Mouse (Mus musculus) kidney, embryonic 16.5 days (tissue): ENCODE data around the gene Robo4. TPM values are rescaled to one million over a fixed set of nuclear protein-coding genes. Genes with fewer than 3 reads are reported as not detected.
A peak's percentile ranks its signal among the peaks of the same experiment; 100 is the strongest.

Experiments used
- ATAC-seq: fragments of 200-750 bp; cut with Nextera tagmentation; 2 replicates; pipeline ENCODE4 v1.8.0; 2017; ENCODE audit warnings: moderate TSS enrichment; ENCODE audit not compliant: low FRiP score, low TSS enrichment
- H3K27ac ChIP-seq: fragments of 300-500 bp; sonication (generic); 2 replicates; pipeline ENCODE4 v1.5.1; 2014; ENCODE audit warnings: low read length
- H3K27me3 ChIP-seq: fragments of 300-500 bp; sonication (generic); 2 replicates; pipeline ENCODE4 v1.6.1; 2014; ENCODE audit warnings: low read length, control low read depth, mixed read lengths; ENCODE audit not compliant: insufficient read depth
- H3K36me3 ChIP-seq: fragments of 300-500 bp; sonication (generic); 2 replicates; pipeline ENCODE4 v1.6.1; 2014; ENCODE audit warnings: low read length, control low read depth, mixed read lengths; ENCODE audit not compliant: insufficient read depth
- H3K4me1 ChIP-seq: fragments of 300-500 bp; sonication (generic); 2 replicates; pipeline ENCODE4 v1.6.1; 2014; ENCODE audit warnings: low read length, control low read depth, mixed read lengths; ENCODE audit not compliant: insufficient read depth
- H3K4me2 ChIP-seq: fragments of 300-500 bp; sonication (generic); replicated peaks from 2 replicates; pipeline ENCODE4 v1.6.1; 2014; ENCODE audit warnings: low read depth, low read length
- H3K4me3 ChIP-seq: fragments of 300-500 bp; sonication (generic); 2 replicates; pipeline ENCODE4 v1.5.1; 2014; ENCODE audit warnings: mild to moderate bottlenecking, low read length
- H3K9ac ChIP-seq: fragments of 300-500 bp; sonication (generic); replicated peaks from 2 replicates; pipeline ENCODE4 v1.6.1; 2014; ENCODE audit warnings: low read length
- H3K9me3 ChIP-seq: fragments of 300-500 bp; sonication (generic); 2 replicates; pipeline ENCODE4 v1.6.1; 2016; ENCODE audit warnings: low read length, control low read depth
- WGBS: fragments of 180-500 bp; shearing (Covaris S2); extraction: QIAGEN DNeasy Blood & Tissue Kit; methylation state at CpG from one replicate; pipeline ENCODE4 v1.1.7; 2014; 5-methylcytosine and 5-hydroxymethylcytosine counted together
- polyA plus RNA-seq: library from polyadenylated mRNA; unstranded; fragments of >200 nt; fragmentation: Nextera tagmentation; extraction: Ambion mirVana; gene quantifications from 2 replicates; pipeline ENCODE4 v1.2.1, GENCODE M21; 2015

Gene Robo4
- polyA plus RNA-seq, 1 experiment from 2014 or later, result 20.1 TPM

DNA sequence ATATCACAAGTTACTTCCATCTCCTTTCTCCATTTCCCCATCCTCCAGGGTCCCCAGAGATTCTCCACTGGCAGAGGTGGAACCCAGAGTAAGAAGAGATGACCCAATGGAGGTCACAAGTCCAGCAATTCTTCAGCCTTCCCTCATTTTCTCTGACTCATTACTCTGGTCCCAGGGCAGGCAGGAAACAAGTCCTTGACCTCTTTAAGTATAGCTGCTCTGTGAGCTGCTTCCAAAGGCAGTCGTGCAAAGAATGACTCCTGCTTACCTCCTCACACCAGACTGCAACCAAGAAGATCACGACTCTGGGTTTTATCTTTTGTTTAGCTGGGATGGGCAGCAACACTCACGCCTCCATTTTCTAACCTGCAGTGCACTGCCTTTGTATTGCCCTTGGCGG lies 33.9 kb downstream of the Robo4 start:
- no peak for ATAC-seq
- H3K4me2 ChIP-seq, result no peak overlapping the region
- peaks cover 59% of the 10 kb centered on the region for H3K27me3 ChIP-seq
- no peaks in the 10 kb centered on the region for H3K36me3 ChIP-seq
- no peak overlapping the region for H3K9ac ChIP-seq
- WGBS, result 4% methylated on average over 4 of the region's 4 CpGs
- H3K4me1 ChIP-seq, result peaks cover 19% of the 10 kb centered on the region
- no peak overlapping the region for H3K27ac ChIP-seq
- no peak overlapping the region for H3K4me3 ChIP-seq
- H3K9me3 ChIP-seq, result no peaks in the 10 kb centered on the region

DNA sequence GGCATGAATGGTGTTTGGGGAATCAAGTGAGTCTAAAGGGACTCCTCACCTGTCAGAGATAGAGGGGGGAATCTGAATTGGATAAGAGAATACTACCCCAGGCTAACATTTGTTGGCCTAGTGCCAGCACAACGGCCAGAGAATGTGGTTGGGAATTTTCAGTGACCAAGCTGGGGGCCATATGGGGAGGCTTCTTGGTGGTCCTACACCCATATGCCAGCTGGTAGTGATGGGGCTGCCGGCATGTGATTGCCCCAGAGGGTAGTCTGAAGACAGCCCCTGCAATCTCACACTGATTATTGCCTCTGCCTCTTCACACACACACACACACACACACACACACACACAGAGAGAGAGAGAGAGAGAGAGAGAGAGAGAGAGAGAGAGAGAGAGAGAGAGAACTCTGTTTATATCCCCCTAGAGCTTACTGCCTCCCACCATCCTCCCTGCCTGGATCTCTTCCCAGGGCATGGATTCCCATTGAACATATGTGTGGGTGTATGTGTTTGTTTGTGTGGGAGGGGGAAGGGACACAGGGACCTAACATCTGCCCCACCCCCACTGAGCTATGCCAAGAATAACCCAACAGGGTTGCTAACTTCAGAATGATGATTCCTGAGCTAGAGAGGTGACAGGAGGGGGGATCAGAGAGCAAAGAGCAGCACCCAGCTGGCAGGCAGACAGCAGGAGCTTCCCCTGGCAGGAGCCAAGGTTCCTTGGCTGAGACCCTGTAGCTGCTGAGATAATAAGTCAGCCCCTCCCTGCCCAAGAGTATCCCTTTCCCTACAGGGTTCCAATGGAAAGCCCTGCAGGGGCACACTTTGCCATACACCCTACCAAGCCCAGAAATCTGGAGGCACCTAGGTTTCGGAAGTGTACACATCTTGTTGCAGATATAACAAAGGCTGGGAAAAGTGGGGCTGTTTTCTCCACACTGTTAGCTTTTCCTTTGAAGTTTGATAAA lies 36.4 kb downstream of the Robo4 start:
- ATAC-seq, result no peak
- Histone ChIP-seq H3K4me3 (no peak overlapping the region), H3K4me2 (no peak overlapping the region), H3K9me3 (no peaks in the 10 kb centered on the region), H3K27ac (no peak overlapping the region), H3K27me3 (peaks cover 35% of the 10 kb centered on the region), H3K4me1 (peaks cover 10% of the 10 kb centered on the region; the same call in 1 of the 2 replicates), H3K9ac (no peak overlapping the region), H3K36me3 (no peaks in the 10 kb centered on the region)
- WGBS, result 31% methylated on average over 3 of the region's 3 CpGs

DNA sequence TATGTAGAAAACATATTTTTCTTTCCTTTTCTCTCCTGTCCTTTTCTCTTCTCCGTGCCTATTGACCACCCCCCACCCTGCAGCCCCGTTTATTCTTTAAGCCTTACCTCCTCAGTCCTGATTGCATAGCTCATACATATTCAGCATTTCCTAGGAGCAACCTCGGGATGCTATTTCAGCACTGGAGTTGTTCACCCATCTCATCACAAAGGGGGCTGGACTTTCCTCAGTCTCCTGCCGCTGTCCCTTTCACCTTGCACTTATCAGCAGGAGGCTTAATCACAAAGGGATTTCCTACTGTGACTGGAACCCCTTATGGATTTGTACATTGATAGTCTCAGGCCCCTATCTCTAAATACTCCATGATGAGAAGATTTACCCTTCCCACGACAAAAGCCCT lies 50.7 kb downstream of the Robo4 start:
- WGBS, result 1% methylated on average over 5 of the region's 5 CpGs
- no peak overlapping the region for H3K9ac ChIP-seq

DNA sequence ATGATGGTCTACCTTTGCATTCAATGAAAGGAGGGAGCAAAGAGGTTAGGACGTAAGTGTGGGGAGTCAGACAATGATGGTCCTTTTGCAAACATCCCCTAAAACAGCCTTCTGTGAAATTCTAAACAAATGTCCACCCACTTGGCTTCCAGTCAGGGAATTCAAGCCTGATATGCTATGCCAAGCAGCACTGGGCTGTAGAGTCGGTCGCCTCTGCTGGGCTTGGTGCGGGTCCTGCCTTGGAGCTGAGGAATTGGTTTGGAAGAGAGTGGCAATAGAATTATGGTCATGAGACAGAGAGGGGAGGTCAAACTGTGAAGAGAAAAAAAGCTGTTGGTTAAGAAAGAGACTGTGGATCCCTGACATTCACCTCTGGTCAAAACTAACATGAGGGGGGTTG lies 51.6 kb downstream of the Robo4 start:
- WGBS, result 24% methylated on average over 4 of the region's 4 CpGs
- ATAC-seq, result no peak
- H3K9ac ChIP-seq, result no peak overlapping the region
- peaks cover 84% of the 10 kb centered on the region for H3K27me3 ChIP-seq
- no peaks in the 10 kb centered on the region for H3K36me3 ChIP-seq
- H3K4me1 ChIP-seq, result peaks cover 9% of the 10 kb centered on the region
- H3K4me2 ChIP-seq, result no peak overlapping the region
- no peak overlapping the region for H3K4me3 ChIP-seq
- H3K27ac ChIP-seq, result no peak overlapping the region
- no peaks in the 10 kb centered on the region for H3K9me3 ChIP-seq

More for the DNA sequence above, 50.7 kb downstream of the Robo4 start:
- Histone ChIP-seq H3K36me3 (no peaks in the 10 kb centered on the region), H3K4me1 (peaks cover 9% of the 10 kb centered on the region), H3K4me2 (no peak overlapping the region), H3K9me3 (no peaks in the 10 kb centered on the region), H3K27me3 (peaks cover 79% of the 10 kb centered on the region), H3K4me3 (no peak overlapping the region), H3K27ac (no peak overlapping the region)
- ATAC-seq, result no peak

DNA sequence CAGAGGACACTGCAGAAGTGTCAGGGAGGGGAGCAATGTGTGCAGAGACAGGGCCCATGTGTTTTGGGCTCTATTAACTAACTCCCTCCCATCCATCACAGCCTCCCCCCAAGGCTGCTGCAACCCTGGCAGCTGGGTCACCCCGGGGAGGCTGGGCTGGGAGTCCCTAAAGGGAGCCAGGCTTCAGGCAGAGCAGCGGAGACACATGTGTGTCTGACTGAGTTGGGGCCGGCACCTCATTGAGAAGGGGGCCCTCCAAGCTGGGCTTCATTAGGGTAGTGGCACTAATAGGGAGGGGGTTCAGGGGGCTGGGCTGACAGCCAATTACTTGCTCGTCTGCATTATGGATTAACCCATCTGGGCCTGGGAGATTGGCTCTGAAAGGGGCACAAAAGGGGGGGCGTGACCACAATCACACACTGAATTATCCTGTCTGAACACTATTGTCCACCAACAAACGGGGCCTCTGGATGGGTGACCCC lies 52.4 kb downstream of the Robo4 start:
- 8% methylated on average over 6 of the region's 6 CpGs for WGBS

DNA sequence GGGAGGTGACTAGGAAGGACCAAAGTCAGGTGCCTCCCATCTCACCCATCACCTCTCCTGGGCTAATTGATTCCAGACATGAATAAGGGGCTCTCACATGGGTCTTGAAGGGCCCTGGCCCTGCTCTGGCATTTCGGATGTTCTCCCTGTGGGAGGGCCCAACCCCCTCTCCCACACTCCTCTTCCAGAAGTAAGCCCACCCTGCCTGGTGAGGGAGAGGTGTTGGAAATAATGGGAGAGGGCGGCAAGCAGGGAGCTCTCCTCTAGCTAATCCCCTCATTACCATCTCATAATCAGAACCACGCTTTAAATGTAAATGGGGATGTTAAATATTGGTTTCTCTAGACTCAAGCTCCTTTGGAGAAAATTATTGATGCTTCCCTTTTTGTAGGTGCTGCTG lies 53.3 kb downstream of the Robo4 start:
- ATAC-seq, result no peak
- WGBS, result 11% methylated on average over 3 of the region's 3 CpGs
- no peak overlapping the region for H3K4me2 ChIP-seq

More for the DNA sequence above, 52.4 kb downstream of the Robo4 start:
- H3K4me1 ChIP-seq, result peaks cover 9% of the 10 kb centered on the region
- no peak for ATAC-seq
- no peak overlapping the region for H3K4me3 ChIP-seq
- peaks cover 91% of the 10 kb centered on the region for H3K27me3 ChIP-seq
- H3K9ac ChIP-seq, result no peak overlapping the region
- H3K4me2 ChIP-seq, result no peak overlapping the region
- no peak overlapping the region for H3K27ac ChIP-seq
- no peaks in the 10 kb centered on the region for H3K9me3 ChIP-seq
- no peaks in the 10 kb centered on the region for H3K36me3 ChIP-seq

DNA sequence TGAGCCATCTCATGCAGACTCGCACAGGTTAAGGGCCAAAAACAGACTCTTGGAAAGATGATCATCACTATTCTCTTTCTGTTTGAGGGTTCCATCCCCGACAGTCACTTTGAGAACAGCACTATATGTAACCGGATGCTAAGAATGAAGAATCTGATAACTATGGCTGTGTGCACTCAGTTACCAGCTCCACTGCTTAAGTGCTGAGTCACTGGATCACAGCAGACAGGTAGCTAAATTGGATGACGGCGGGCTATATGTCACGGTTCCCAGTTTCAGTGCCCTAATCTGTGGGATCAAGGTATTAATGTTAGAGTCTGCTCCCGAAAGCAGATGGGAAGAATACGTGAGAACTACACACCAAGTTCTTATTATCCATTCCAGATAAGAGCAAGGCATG lies 54.2 kb downstream of the Robo4 start:
- under 1% methylated on average over 8 of the region's 8 CpGs for WGBS
- Histone ChIP-seq H3K9ac (no peak overlapping the region), H3K9me3 (no peaks in the 10 kb centered on the region), H3K4me2 (0 out of 2 replicates have a peak overlapping the region, but pooled peaks have one; percentile 46), H3K36me3 (no peaks in the 10 kb centered on the region), H3K27ac (no peak overlapping the region), H3K4me3 (no peak overlapping the region), H3K27me3 (peaks cover 98% of the 10 kb centered on the region), H3K4me1 (peaks cover 17% of the 10 kb centered on the region)
- ATAC-seq, result no peak

More for the DNA sequence above, 53.3 kb downstream of the Robo4 start:
- Histone ChIP-seq H3K4me1 (peaks cover 9% of the 10 kb centered on the region), H3K9me3 (no peaks in the 10 kb centered on the region), H3K36me3 (no peaks in the 10 kb centered on the region), H3K9ac (no peak overlapping the region), H3K27ac (no peak overlapping the region), H3K4me3 (no peak overlapping the region), H3K27me3 (peaks cover 97% of the 10 kb centered on the region)

DNA sequence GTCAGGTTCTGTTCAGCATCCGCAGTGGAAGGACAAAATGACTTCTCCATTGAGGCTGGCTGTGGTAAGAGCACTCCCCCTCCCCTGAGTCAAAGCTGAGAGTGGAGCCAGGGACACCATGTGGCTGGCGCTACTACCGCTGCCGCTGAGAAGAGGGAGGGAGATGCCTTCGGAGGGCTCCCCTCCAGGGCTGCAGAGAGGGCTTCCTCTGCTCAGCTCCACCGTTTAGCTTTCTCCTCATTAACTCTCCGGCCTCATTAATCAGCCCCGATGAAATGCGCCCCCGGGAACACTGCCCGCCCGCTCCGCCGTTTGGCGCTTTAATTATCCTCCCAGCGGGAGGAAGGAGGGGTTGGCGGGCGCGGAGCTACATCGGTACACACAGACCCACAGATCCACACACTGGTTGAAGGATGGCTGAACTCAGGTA lies 54.8 kb downstream of the Robo4 start:
- no peaks in the 10 kb centered on the region for H3K36me3 ChIP-seq
- no peak overlapping the region for H3K9ac ChIP-seq
- no peaks in the 10 kb centered on the region for H3K9me3 ChIP-seq
- 1% methylated on average over 20 of the region's 20 CpGs for WGBS
- 0 out of 2 replicates have a peak, but pooled peaks have one; percentile 55 for ATAC-seq
- peak overlapping the region; percentile 46 for H3K4me2 ChIP-seq
- peaks cover 98% of the 10 kb centered on the region for H3K27me3 ChIP-seq
- H3K4me1 ChIP-seq, result peaks cover 18% of the 10 kb centered on the region
- no peak overlapping the region for H3K27ac ChIP-seq
- peak overlapping the region; percentile 25; the same call in 1 of the 2 replicates for H3K4me3 ChIP-seq

DNA sequence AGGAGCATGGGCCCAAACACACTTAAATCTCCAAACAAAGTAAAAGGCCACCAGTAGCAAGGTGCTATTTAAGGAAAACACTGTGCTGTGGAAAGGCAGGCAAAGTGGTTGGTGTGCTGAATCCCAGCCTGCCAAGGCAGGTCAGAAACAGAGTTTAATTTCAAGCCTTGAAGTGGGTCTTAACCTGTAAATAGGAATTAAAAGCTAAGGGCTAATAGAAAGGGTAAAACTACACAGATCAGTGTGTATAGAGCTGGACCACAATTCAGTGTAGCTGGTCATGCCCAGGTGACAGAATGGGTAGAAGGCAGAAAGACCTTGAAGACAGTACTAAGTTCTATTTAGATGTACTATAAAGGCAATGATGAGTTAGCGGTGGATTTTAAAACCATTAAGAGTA lies 55.5 kb downstream of the Robo4 start:
- Histone ChIP-seq H3K9ac (no peak overlapping the region), H3K27ac (no peak overlapping the region), H3K36me3 (no peaks in the 10 kb centered on the region), H3K9me3 (no peaks in the 10 kb centered on the region), H3K4me3 (no peak overlapping the region), H3K4me1 (peaks cover 18% of the 10 kb centered on the region), H3K4me2 (no peak overlapping the region), H3K27me3 (peaks cover 98% of the 10 kb centered on the region)
- WGBS, result 40% methylated on average over 1 of the region's 1 CpGs
- ATAC-seq, result no peak

DNA sequence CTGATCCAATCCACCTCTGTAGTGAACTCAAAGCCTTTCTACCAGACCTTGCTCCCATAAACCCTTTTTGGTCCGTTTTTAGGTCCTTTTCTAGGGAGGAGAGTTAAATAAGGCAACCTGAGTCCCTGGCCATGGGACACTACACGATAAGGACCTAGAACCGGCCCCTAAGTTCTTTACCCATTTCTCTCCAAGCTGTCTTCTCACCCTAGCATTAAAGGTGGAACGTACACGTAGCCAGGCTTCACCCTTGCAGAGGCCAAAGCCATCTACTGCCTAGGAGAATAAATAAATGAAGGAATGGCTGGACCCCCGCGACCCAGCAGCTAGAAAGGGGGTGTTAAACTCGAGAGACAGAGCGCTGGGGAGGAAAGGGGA lies 58.0 kb downstream of the Robo4 start:
- WGBS, result 4% methylated on average over 9 of the region's 9 CpGs

More for the DNA sequence above, 58.0 kb downstream of the Robo4 start:
- H3K4me3 ChIP-seq, result peak overlapping the region; percentile 56; the same call in 1 of the 2 replicates
- peaks cover 96% of the 10 kb centered on the region for H3K27me3 ChIP-seq
- H3K36me3 ChIP-seq, result no peaks in the 10 kb centered on the region
- ATAC-seq, result no peak
- H3K9me3 ChIP-seq, result no peaks in the 10 kb centered on the region
- peak overlapping the region; percentile 91 for H3K4me2 ChIP-seq
- H3K27ac ChIP-seq, result no peak overlapping the region
- H3K4me1 ChIP-seq, result peaks cover 18% of the 10 kb centered on the region
- H3K9ac ChIP-seq, result no peak overlapping the region
